Mouse (Mus musculus): ENCODE results near the gene Ptbp2. TPM values are rescaled to one million over a fixed set of nuclear protein-coding genes. Genes with fewer than 3 reads are reported as not detected.

Gene Ptbp2
- polyA plus RNA-seq (2012; fragmentation: generic; extraction: Trizol): 1 to 10 TPM in 1 of 2 experiments, under 1 TPM in 1; 0.82 to 5.2 TPM

GRCm38 (mm10) chr3:119784366-119784765 is at the start of gene Ptbp2:
Ptbp2 (minus strand) TSS chr3:119784466.

